Mouse (Mus musculus): ENCODE measurements around the gene Supt4a.

Gene Supt4a

GRCm38 (mm10) chr11:87725515-87725914, 11.8 kb upstream of the Supt4a start:
- peak; percentile 19 for DNase-seq (ENCODE audit: low read depth)

DNA sequence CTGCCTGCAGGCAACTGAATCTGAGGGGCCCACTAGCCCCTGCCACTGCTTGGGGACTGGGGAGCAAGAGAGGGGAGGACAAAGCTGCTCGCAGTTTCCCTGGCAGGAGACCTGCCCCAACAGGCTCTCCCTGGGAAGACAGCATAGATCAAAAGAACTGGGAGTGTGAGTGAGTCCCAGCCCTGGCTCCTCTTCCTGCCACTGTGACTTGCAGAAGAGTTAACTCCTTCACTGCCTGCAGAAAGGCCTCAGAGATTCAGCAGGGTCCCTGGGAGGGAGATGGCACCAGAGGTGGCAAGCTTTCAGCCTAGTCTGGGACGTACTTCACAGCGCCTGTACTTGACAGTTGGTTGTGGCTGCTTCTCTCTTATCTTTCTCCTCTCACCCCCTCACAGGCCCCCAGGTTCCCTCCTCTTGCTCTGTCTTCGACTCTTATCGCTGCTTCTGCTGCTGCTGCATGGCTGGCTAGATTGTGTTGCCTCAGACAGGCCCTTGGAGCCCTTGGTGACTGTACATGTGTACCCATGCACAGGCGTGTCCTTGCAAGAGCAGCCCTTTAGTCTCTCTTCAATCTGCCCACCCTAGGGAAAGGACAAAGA, 11.3 kb upstream of the Supt4a start:
- DNase-seq (ENCODE audit: low read depth) = peak; percentile 44

- peak; percentile 21 for DNase-seq (ENCODE audit: low read depth)
These were observed 10.3 kb upstream of the Supt4a start for GRCm38 (mm10) chr11:87727021-87727420.

DNA sequence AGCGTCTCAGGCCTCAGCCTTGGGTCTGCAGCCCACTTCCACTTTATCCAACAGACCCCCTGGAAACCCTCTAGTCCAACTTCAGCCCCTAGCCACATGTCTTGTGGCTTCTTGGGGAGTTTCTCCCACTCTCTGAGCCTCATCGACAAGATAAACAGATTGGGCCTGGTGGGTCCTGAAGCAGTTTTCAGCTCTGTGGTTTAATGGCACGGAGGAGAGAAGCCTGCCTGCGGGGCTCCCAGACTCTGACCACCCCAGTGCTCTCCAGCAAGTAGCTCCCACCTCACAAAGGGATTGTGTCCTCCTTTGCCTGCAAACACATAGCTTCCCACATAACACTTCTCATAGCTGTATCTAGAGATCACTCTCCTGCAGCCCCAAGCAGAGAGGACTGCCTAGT, 9.9 kb upstream of the Supt4a start:
- no peak for DNase-seq (ENCODE audit: low read depth)

- no peak for DNase-seq (ENCODE audit: low read depth)
These were observed 8.3 kb upstream of the Supt4a start for GRCm38 (mm10) chr11:87728850-87729592.

DNA sequence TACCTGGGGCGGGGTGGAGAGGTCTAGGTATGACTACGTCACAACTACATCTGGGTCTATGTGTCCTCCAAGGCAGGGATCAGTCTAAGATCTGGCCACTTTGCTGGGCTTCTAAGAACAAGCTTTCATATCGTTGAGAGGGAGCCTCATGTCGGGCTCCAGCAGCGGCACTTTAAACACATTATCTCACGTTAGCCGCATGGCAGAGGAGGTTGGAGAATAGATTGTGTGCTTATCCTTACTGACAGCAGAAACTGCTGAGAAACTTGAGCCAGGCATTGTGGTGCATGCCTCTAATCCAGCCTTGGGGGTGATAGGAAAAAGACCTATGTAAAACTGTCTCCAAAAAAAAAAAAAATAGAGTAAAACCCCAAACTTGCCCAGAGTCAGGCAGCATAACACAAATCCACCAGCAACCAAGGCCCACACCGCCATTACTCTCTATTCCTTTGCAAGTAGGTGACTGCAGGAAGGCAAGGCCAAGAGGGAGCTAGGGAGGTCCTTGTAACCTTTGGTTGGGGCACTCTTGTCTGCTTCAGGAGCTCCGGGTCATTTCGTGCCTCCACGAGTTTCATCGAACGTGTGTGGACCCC, 7.7 kb upstream of the Supt4a start:
- no peak for DNase-seq (ENCODE audit: low read depth)

DNA sequence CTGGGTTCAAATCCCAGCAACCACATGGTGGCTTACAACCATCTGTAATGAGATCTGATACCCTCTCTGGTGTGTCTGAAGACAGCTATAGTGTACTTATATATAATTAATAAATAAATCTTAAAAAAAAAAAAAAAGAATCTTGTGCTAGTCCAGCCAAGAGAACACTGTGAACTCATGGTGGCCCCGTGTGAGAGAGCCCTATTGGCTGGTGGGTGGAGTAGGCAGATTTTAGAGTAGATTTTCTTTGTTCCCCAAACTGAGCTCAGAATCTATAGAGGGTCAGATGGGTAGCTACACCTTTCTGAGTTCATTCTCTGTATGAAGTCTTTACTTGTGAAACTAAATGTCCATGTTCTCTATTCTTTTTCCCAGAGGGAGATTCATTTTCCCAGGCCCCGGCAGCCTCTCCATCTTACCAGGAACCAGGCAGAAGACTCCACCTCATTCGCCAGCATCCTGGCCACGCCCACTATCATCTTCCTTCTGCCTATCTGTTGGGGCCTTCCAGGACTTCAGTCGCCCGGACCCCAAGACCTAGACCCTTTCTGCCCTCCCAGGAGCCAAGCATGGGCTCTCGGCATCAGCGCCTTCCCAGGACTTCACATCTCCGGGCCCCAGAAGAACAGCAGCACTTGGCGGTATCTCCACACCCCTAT, 6.6 kb upstream of the Supt4a start:
- no peak for DNase-seq (ENCODE audit: low read depth)

DNA sequence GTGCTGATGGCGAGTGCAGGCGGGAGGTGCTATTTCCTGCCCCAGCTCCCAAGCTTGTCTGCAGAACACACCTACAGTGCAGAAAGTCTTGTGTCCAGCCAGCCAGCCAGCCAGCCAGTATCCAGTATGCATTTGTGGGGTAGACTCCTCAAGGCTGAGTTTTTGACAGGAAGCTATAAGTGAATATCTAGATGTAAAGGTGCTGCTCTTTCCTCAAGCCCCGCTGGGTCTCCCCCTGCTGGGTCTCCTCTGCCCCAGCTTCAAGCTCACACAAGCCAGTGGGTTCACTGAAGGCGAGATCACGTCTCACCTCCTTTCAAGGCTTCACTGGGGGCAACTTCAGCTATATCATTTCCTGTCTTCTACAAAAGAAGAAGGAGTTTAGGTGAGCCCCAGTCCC, 3.0 kb upstream of the Supt4a start:
- DNase-seq (ENCODE audit: low read depth) = peak; percentile 68

GRCm38 (mm10) chr11:87735691-87736090, 1.7 kb upstream of the Supt4a start:
- peak; percentile 33 for DNase-seq (ENCODE audit: low read depth)

- DNase-seq (ENCODE audit: low read depth) = peak; percentile 76
These were observed 661 bp upstream of the Supt4a start for GRCm38 (mm10) chr11:87736647-87737134.

DNA sequence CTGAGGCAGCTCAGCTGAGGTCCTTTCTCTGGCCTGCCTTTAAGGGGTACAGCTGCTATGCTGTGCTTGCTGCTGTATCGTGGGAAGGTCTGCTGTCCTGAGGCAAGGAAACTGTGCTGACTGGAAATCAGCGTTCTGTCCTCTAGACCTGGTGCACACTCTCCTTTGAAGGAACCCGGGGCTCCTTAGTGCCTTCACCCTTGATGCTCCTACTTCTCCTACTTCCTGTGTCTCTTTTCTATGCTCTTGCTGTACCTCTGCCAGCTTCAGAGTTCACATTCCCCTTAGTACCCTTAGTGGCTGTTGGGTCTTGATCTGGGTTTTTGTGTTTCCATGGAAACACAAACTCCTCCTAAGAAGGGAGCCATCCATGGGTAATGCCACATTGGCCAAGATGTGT, 6.3 kb downstream of the Supt4a start:
- peak; percentile 57 for DNase-seq (ENCODE audit: low read depth)

- DNase-seq (ENCODE audit: low read depth) = peak; percentile 97
These were observed 7.6 kb downstream of the Supt4a start for GRCm38 (mm10) chr11:87744964-87745363.

DNA sequence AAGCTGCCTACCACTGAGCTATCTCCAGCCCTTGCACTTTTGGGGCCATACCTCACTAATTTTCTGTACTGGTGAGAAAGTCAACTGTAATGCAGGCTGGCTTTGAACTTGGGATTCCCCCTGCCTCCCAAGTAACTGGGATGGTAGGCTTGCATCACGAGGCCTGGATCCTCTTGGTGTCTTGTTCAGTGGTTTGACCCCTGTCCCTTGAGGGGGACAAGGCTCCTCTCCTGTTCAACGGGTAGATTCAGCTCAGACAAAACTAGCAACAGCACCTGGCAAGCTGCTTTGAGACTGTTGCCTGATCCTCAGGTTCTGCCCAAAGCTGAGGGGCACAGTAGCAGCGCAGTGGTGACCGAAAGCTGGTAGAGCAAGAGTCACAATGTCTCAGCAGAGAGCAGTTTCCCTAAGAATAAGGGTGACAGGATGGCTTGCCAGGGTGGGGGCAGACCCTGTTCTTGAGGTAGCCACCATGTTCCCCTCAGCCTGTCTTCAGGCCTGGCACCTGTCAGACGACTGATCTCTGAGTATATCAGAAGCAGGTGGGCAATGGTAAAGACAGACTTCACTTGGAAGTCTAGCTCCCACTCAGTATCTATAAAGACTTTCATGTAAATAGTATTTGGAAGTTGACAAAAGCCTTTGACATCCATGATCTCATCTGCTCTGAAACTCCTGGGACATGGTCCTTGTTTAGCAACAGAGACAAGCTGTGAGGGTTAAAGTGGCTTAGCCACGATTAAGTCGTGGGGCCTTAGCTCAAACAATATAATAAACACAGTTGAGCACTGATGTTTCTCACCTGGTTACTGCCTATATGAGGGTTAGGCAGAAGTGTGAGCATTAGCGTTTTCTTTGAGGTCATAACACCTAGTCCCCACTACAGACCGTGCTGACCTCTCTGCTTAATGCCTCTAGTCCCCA, 8.5 kb downstream of the Supt4a start:
- peak; percentile 46 for DNase-seq (ENCODE audit: low read depth)

- peak; percentile 29 for DNase-seq (ENCODE audit: low read depth)
These were observed 10.0 kb downstream of the Supt4a start for GRCm38 (mm10) chr11:87747312-87747711.

GRCm38 (mm10) chr11:87747716-87748115, 10.4 kb downstream of the Supt4a start:
- DNase-seq (ENCODE audit: low read depth) = peak; percentile 52

DNA sequence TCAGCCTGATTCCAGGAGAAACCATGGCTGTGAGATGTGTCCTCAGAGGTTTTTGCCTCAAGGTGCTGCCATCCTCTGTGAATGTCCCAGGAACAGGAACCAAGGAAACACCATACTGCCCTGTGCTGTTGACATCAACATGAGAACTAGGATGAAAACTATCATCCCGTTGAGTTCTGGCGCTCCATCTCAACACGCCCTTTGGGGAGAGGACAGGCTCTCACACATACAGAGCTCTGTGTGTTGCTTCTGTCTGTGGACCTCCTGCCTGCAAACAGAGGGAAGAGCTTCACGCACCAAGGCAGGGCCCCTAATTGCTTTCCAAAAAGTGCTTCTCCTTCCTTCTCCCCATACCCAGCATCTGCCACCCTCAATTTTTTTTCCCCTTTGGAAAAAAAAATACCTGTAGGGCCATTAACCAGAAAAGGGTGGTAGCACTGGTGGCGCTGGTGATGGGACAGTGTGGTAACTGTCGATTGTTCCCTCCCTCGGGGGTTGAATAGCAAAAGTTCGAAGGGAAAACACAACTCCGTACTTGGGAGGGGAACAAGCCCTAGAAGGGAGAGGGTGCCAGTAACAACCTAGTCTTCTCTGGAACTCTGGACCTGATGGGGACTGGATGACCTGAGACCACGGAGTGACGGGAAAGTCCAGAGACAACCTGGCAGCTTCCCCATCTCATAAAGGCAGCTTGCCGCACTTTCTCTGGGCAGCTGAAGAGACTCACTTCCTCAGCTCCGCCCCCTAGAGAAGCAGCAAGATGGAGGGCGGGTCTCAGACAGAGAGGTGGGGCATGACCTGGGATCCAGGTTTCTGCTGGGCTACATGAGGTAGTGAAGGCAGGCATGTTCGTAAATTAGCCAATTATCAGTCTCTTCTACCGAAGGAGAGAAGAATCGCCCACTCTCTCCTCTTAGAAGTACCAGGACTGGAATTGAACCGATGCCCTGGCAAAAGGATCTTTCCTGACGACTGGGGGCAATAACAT, 11.1 kb downstream of the Supt4a start:
- DNase-seq (ENCODE audit: low read depth) = peak; percentile 96

GRCm38 (mm10) chr11:87749192-87750042, 12.1 kb downstream of the Supt4a start:
- peak; percentile 98 for DNase-seq (ENCODE audit: low read depth)

GRCm38 (mm10) chr11:87750043-87750421, 12.7 kb downstream of the Supt4a start:
- DNase-seq (ENCODE audit: low read depth) = no peak

- peak; percentile 89 for DNase-seq (ENCODE audit: low read depth)
These were observed 13.2 kb downstream of the Supt4a start for GRCm38 (mm10) chr11:87750521-87750920.
